Mouse (Mus musculus) stomach, postnatal 0 days (tissue): ENCODE data around the gene Rragd.

Experiments used
- CTCF ChIP-seq: IDR thresholded peaks from 2 replicates; pipeline ENCODE4 v1.5.1; 2016; ENCODE audit warnings: antibody characterized with exemption, low read depth, mild to moderate bottlenecking, moderate library complexity
- EP300 ChIP-seq: optimal IDR thresholded peaks from 2 replicates; pipeline ENCODE3; 2016; ENCODE audit warnings: antibody characterized with exemption

DNA sequence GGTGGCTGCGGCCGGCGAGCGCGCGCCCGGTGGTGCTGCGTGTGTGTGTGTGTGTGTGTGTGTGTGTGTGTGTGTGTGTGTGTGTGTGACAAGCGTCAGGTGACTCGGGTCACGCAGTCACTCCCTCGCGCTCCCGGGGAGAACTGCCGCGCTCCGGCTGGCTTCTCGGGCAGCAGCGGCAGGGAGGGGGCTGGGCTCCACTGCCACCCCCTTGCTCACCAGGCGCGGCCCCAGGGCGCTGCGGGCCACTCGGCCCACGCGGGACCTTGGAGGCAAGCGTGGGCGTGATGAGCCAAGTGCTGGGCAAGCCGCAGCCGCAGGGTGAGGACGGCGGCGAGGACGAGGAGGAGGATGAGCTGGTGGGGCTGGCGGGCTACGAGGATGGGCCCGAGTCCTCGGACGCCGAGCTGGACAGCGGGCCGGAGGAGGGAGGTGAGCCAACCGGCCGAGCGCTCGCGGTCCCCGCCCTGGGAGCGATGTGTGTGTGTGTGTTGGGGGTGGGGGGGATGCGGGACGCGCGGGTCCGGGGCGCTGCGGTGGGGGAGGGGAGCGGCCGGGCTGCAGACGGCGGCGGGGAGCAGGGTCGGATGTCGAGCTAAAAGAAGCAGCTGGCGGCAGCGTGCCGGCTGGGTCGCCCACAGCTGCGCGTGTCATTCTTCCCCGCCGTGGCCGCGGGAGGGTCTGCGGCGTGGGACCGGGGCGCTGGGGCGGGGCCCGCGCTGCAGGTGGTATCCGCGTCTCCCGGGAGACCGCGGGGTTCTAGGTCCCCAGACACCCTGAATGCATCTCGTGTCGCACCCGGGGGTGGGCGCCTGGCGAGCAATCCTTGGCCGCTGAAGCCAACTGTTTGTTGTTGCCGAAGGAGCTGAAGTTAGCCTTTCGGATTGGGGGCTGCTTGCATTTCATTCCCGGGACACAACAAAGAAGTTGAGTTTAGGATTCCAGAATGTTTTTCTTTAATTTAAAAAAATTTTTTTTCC lies 629 bp downstream of the Rragd start:
- TF ChIP-seq CTCF, result no peak
- TF ChIP-seq EP300, result no peak
